Mouse (Mus musculus): Measurements from ENCODE around the gene Stip1. TPM values are rescaled to one million over a fixed set of nuclear protein-coding genes. Genes with fewer than 3 reads are reported as not detected.

Stip1 gene
- polyA plus RNA-seq, 1 experiment from 2014 or later, result 470 TPM

GRCm38 (mm10) chr19:6985300-6985699 is 54.5 kb downstream of the Stip1 start:
- H3K4me1 ChIP-seq, result peaks cover 42% of the 10 kb centered on the region
- peak overlapping the region; percentile 20; the same call in 1 of the 2 replicates for H3K4me3 ChIP-seq
- H3K36me3 ChIP-seq, result peaks cover 44% of the 10 kb centered on the region
- no peaks in the 10 kb centered on the region for H3K9me3 ChIP-seq (replicated peaks)
- no peaks in the 10 kb centered on the region for H3K27me3 ChIP-seq (ENCODE audit: low read depth, poor library complexity, severe bottlenecking)
- WGBS, result 90% methylated on average over 19 of the region's 19 CpGs
- 0 out of 2 replicates have a peak overlapping the region, but pooled peaks have one; percentile 23 for H3K27ac ChIP-seq (replicated peaks)
- no peak for DNase-seq (ENCODE audit: low spot score)

- no peaks in the 10 kb centered on the region for H3K27me3 ChIP-seq (ENCODE audit: low read depth, poor library complexity, severe bottlenecking)
- no peak for DNase-seq (ENCODE audit: low spot score)
- peaks cover 57% of the 10 kb centered on the region for H3K4me1 ChIP-seq
- WGBS, result 67% methylated on average over 5 of the region's 5 CpGs
- H3K36me3 ChIP-seq, result peaks cover 42% of the 10 kb centered on the region
- H3K4me3 ChIP-seq, result no peak overlapping the region
- H3K9me3 ChIP-seq (replicated peaks), result no peaks in the 10 kb centered on the region
- no peak overlapping the region for H3K27ac ChIP-seq (replicated peaks)
Measured at GRCm38 (mm10) chr19:6983621-6984020, 56.1 kb downstream of the Stip1 start.

GRCm38 (mm10) chr19:6981465-6981864 is 58.3 kb downstream of the Stip1 start:
- Histone ChIP-seq H3K4me1 (peaks cover 58% of the 10 kb centered on the region), H3K27me3 (ENCODE audit: low read depth, poor library complexity, severe bottlenecking) (no peaks in the 10 kb centered on the region), H3K27ac (replicated peaks) (no peak overlapping the region), H3K9me3 (replicated peaks) (no peaks in the 10 kb centered on the region), H3K4me3 (peak overlapping the region; percentile 66), H3K36me3 (peaks cover 64% of the 10 kb centered on the region)
- DNase-seq (ENCODE audit: low spot score), result no peak
- WGBS, result 92% methylated on average over 4 of the region's 4 CpGs

- H3K4me3 ChIP-seq, result peak within 1 kb of the TSS; percentile 66
- DNase-seq (ENCODE audit: low spot score), result peak; percentile 99
- H3K36me3 ChIP-seq, result peaks cover 63% of the 10 kb centered on the region
- no peaks in the 10 kb centered on the region for H3K27me3 ChIP-seq (ENCODE audit: low read depth, poor library complexity, severe bottlenecking)
- no peaks in the 10 kb centered on the region for H3K9me3 ChIP-seq (replicated peaks)
- H3K27ac ChIP-seq (replicated peaks), result peak within 1 kb of the TSS; percentile 97
- 2% methylated on average over 38 of the region's 38 CpGs for WGBS
- H3K4me1 ChIP-seq, result peaks cover 59% of the 10 kb centered on the region
Measured at GRCm38 (mm10) chr19:6980381-6981093, 59.2 kb downstream of the Stip1 start, which contains the start of gene Fkbp2. Gene Fkbp2, minus strand, starts transcription at chr19:6980501.

GRCm38 (mm10) chr19:6979486-6980380 is 60.0 kb downstream of the Stip1 start:
- Histone ChIP-seq H3K27me3 (ENCODE audit: low read depth, poor library complexity, severe bottlenecking) (no peaks in the 10 kb centered on the region), H3K4me3 (peak overlapping the region; percentile 66), H3K27ac (replicated peaks) (peak overlapping the region; percentile 97), H3K9me3 (replicated peaks) (no peaks in the 10 kb centered on the region), H3K4me1 (peaks cover 55% of the 10 kb centered on the region), H3K36me3 (peaks cover 55% of the 10 kb centered on the region)
- under 1% methylated on average over 59 of the region's 59 CpGs for WGBS
- peak; percentile 100 for DNase-seq (ENCODE audit: low spot score)

GRCm38 (mm10) chr19:6979001-6979479 is 60.7 kb downstream of the Stip1 start:
- DNase-seq (ENCODE audit: low spot score), result peak; percentile 30
- WGBS, result 15% methylated on average over 11 of the region's 11 CpGs
- H3K4me1 ChIP-seq, result peaks cover 59% of the 10 kb centered on the region
- no peaks in the 10 kb centered on the region for H3K9me3 ChIP-seq (replicated peaks)
- H3K27me3 ChIP-seq (ENCODE audit: low read depth, poor library complexity, severe bottlenecking), result no peaks in the 10 kb centered on the region
- peaks cover 49% of the 10 kb centered on the region for H3K36me3 ChIP-seq
- H3K27ac ChIP-seq (replicated peaks), result peak overlapping the region; percentile 97
- H3K4me3 ChIP-seq, result peak overlapping the region; percentile 66

GRCm38 (mm10) chr19:6978639-6978974 is 61.2 kb downstream of the Stip1 start:
- H3K9me3 ChIP-seq (replicated peaks), result no peaks in the 10 kb centered on the region
- H3K27me3 ChIP-seq (ENCODE audit: low read depth, poor library complexity, severe bottlenecking), result no peaks in the 10 kb centered on the region
- peak overlapping the region; percentile 66 for H3K4me3 ChIP-seq
- peak overlapping the region; percentile 97 for H3K27ac ChIP-seq (replicated peaks)
- H3K4me1 ChIP-seq, result peaks cover 63% of the 10 kb centered on the region
- DNase-seq (ENCODE audit: low spot score), result no peak
- 64% methylated on average over 3 of the region's 3 CpGs for WGBS
- peaks cover 45% of the 10 kb centered on the region for H3K36me3 ChIP-seq

GRCm38 (mm10) chr19:6977759-6978638 is 61.8 kb downstream of the Stip1 start:
- H3K4me1 ChIP-seq, result peaks cover 66% of the 10 kb centered on the region
- H3K9me3 ChIP-seq (replicated peaks), result no peaks in the 10 kb centered on the region
- H3K36me3 ChIP-seq, result peaks cover 40% of the 10 kb centered on the region
- H3K27me3 ChIP-seq (ENCODE audit: low read depth, poor library complexity, severe bottlenecking), result no peaks in the 10 kb centered on the region
- peak overlapping the region; percentile 97 for H3K27ac ChIP-seq (replicated peaks)
- WGBS, result 88% methylated on average over 13 of the region's 13 CpGs
- peak overlapping the region; percentile 66 for H3K4me3 ChIP-seq
- DNase-seq (ENCODE audit: low spot score), result no peak

- Histone ChIP-seq H3K4me1 (peaks cover 68% of the 10 kb centered on the region), H3K4me3 (peak within 1 kb of the TSS; percentile 95), H3K9me3 (replicated peaks) (no peaks in the 10 kb centered on the region), H3K27ac (replicated peaks) (peak within 1 kb of the TSS; percentile 95), H3K27me3 (ENCODE audit: low read depth, poor library complexity, severe bottlenecking) (peaks cover 21% of the 10 kb centered on the region), H3K36me3 (peaks cover 27% of the 10 kb centered on the region)
- 0% methylated on average over 16 of the region's 16 CpGs for WGBS
- peak; percentile 78 for DNase-seq (ENCODE audit: low spot score)
Measured at GRCm38 (mm10) chr19:6975537-6976521, 63.9 kb downstream of the Stip1 start, which contains the start of gene Plcb3. Gene Plcb3, minus strand, starts transcription at chr19:6976470.

- peak; percentile 93 for DNase-seq (ENCODE audit: low spot score)
- peaks cover 73% of the 10 kb centered on the region for H3K4me1 ChIP-seq
- H3K9me3 ChIP-seq (replicated peaks), result no peaks in the 10 kb centered on the region
- H3K36me3 ChIP-seq, result peaks cover 27% of the 10 kb centered on the region
- H3K4me3 ChIP-seq, result peak within 1 kb of the TSS; percentile 95
- under 1% methylated on average over 82 of the region's 84 CpGs for WGBS
- H3K27me3 ChIP-seq (ENCODE audit: low read depth, poor library complexity, severe bottlenecking), result peaks cover 33% of the 10 kb centered on the region
- H3K27ac ChIP-seq (replicated peaks), result peak within 1 kb of the TSS; percentile 95
Measured at GRCm38 (mm10) chr19:6974211-6975205, 65.3 kb downstream of the Stip1 start, which contains the start of gene Ppp1r14b. Gene Ppp1r14b, plus strand, starts transcription at chr19:6974968.

Measured in midbrain, embryonic 10.5 days (tissue).